ENCODE assay signal across 13 mouse cellular contexts in the genomic region with DNA sequence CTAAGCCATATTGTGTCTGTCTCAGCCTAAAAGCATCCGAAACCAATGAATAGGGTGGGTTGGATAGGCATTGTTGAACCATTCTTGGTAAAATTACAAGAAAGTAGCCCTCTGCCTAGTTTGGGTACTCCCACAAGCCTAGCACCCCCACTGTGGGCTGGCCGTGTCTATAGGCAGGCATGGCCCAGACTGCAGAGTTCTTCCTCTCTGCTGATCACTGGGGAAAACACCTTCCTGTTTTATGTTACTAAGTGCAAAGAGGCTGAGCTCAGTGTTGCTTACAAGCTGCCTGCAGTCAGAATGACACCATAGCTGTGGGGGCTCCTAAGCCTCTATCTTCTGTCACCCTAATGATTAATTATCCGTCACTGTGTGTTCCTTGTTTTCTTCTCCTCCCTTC. TPM values are rescaled to one million over a fixed set of nuclear protein-coding genes. Genes with fewer than 3 reads are reported as not detected.
DNase-seq lines count a peak whose midpoint lies in the region; ATAC-seq and TF ChIP-seq lines count a peak whose summit lies in the region.
"Had no signal": no experiment of that assay in that cellular context is flagged by ENCODE, and none has a peak within 500 bp of the region (broad histone marks: within the 10 kb centered on the region; RNA-seq: fewer than 3 reads in every experiment).

No protein-coding gene starts in this region.

- DNase-seq in midbrain, embryonic 10.5 days (ENCODE audit: low spot score) = no peak
- peak; percentile 13 for DNase-seq in induced T-regulatory cell, adult 2 months (ENCODE audit: low read depth)
- DNase-seq in layer of hippocampus, postnatal 36 days = no peak
- DNase-seq in kidney, postnatal 36 days = no peak
- DNase-seq: adrenal gland, adult 8-10 months; kidney, adult 8-10 months; thymus, postnatal 4 days had no signal

- H3K4me3 ChIP-seq in midbrain, embryonic 12.5 days = no peak overlapping the region
- H3K4me3 ChIP-seq in midbrain, embryonic 10.5 days = no peak overlapping the region
- H3K4me3 ChIP-seq in bone marrow macrophage, adult 2 months (ENCODE audit: insufficient read depth, low read length) = no peak overlapping the region
- H3K4me3 ChIP-seq: embryonic facial prominence, embryonic 15.5 days; limb, embryonic 10.5 days; liver, embryonic 15.5 days had no signal

- no peak overlapping the region for H3K9ac ChIP-seq in midbrain, embryonic 12.5 days (replicated peaks)
- H3K9ac ChIP-seq: embryonic facial prominence, embryonic 15.5 days; liver, embryonic 15.5 days had no signal

- WGBS in midbrain, embryonic 12.5 days = 70% methylated on average over 3 of the region's 3 CpGs
- WGBS in midbrain, embryonic 10.5 days = 72% methylated on average over 3 of the region's 3 CpGs

- H3K36me3 ChIP-seq in midbrain, embryonic 12.5 days = no peaks in the 10 kb centered on the region
- no peaks in the 10 kb centered on the region for H3K36me3 ChIP-seq in midbrain, embryonic 10.5 days
- H3K36me3 ChIP-seq: embryonic facial prominence, embryonic 15.5 days; limb, embryonic 10.5 days; liver, embryonic 15.5 days had no signal

- H3K27me3 ChIP-seq in midbrain, embryonic 12.5 days = no peaks in the 10 kb centered on the region
- no peaks in the 10 kb centered on the region for H3K27me3 ChIP-seq in midbrain, embryonic 10.5 days (ENCODE audit: low read depth, poor library complexity, severe bottlenecking)

- ATAC-seq in midbrain, embryonic 12.5 days (ENCODE audit: low FRiP score, low read depth) = no peak
- ATAC-seq in neutrophil, adult 5-6 weeks (ENCODE audit: extremely low read depth, insufficient number of reproducible peaks, low FRiP score, poor library complexity, severe bottlenecking) = peak; percentile 36; the same call in 1 of the 2 replicates

- peak overlapping the region; percentile 16 for H3K4me2 ChIP-seq in midbrain, embryonic 12.5 days (replicated peaks)
- H3K4me2 ChIP-seq: embryonic facial prominence, embryonic 15.5 days; liver, embryonic 15.5 days had no signal

- TF ChIP-seq CTCF in bone marrow macrophage, adult 2 months (IDR thresholded peaks at IDR 0.05; ENCODE audit: low read depth, low read length) = no peak

- H3K27ac ChIP-seq in midbrain, embryonic 12.5 days (replicated peaks) = no peak overlapping the region
- no peak overlapping the region for H3K27ac ChIP-seq in midbrain, embryonic 10.5 days (replicated peaks)
- H3K27ac ChIP-seq in bone marrow macrophage, adult 2 months (ENCODE audit: insufficient read depth, low read depth, low read length) = peak overlapping the region; percentile 56
- H3K27ac ChIP-seq: embryonic facial prominence, embryonic 15.5 days; limb, embryonic 10.5 days; liver, embryonic 15.5 days had no signal

- 0 out of 2 replicates have a peak, but pooled peaks cover 4% of the 10 kb centered on the region for H3K4me1 ChIP-seq in midbrain, embryonic 12.5 days
- peaks cover 15% of the 10 kb centered on the region; the same call in 1 of the 2 replicates for H3K4me1 ChIP-seq in midbrain, embryonic 10.5 days
- H3K4me1 ChIP-seq in bone marrow macrophage, adult 2 months (ENCODE audit: control insufficient read depth, insufficient read depth, low read length) = peaks cover 50% of the 10 kb centered on the region
- H3K4me1 ChIP-seq: embryonic facial prominence, embryonic 15.5 days; liver, embryonic 15.5 days had no signal

- H3K9me3 ChIP-seq in midbrain, embryonic 12.5 days = no peaks in the 10 kb centered on the region
- H3K9me3 ChIP-seq in midbrain, embryonic 10.5 days (replicated peaks) = no peaks in the 10 kb centered on the region
- H3K9me3 ChIP-seq: embryonic facial prominence, embryonic 15.5 days; limb, embryonic 10.5 days; liver, embryonic 15.5 days had no signal

- no peak for TF ChIP-seq POLR2A in bone marrow macrophage, adult 2 months (IDR thresholded peaks at IDR 0.05; ENCODE audit: borderline replicate concordance, low read depth, low read length)

RNA-seq across cellular contexts. Expression of a gene that starts 4.4 kb away (rescaled TPM):
- polyA plus RNA-seq in midbrain, embryonic 12.5 days (2016; fragmentation: Nextera tagmentation; extraction: Ambion mirVana) = 39.2 and 45.0 TPM in 2 replicates
- 11.1 and 19.1 TPM in 2 replicates for polyA plus RNA-seq in midbrain, embryonic 10.5 days (2016; fragmentation: Nextera tagmentation; extraction: Ambion mirVana)
- polyA plus RNA-seq in bone marrow macrophage, adult 2 months (2012; ENCODE audit: insufficient read depth, insufficient read length, missing spikeins) = not detected in 2 replicates
- total RNA-seq in neutrophil, adult 5-6 weeks (2017) = not detected in 2 replicates
- 10 to 100 TPM; 20.6 to 22.2 TPM for total RNA-seq in layer of hippocampus, postnatal 36 days (2021)

RNA-seq across cellular contexts. Expression of a gene that starts 10.1 kb away (rescaled TPM):
- polyA plus RNA-seq in midbrain, embryonic 12.5 days (2016; fragmentation: Nextera tagmentation; extraction: Ambion mirVana) = 61.8 and 63.2 TPM in 2 replicates
- polyA plus RNA-seq in midbrain, embryonic 10.5 days (2016; fragmentation: Nextera tagmentation; extraction: Ambion mirVana) = 72.0 and 73.1 TPM in 2 replicates
- polyA plus RNA-seq in bone marrow macrophage, adult 2 months (2012; ENCODE audit: insufficient read depth, insufficient read length, missing spikeins) = 18.5 and 23.3 TPM in 2 replicates
- total RNA-seq in neutrophil, adult 5-6 weeks (2017) = 24.4 and 27.6 TPM in 2 replicates
- total RNA-seq in layer of hippocampus, postnatal 36 days (2021) = 10 to 100 TPM; 28.3 to 29.0 TPM
